Mouse (Mus musculus) frontal cortex, postnatal 25 days (tissue): ENCODE measurements around the gene Lenep.
A peak's percentile ranks its signal among the peaks of the same experiment; 100 is the strongest.

ENCODE experiments used
- DNase-seq, 2 experiments: peaks; one replicate each; pipeline ENCODE4 v3.0.0; 2022; ENCODE audit warnings: low spot score in 2 of 2

Gene Lenep

GRCm38 (mm10) chr3:89377831-89378230 lies 24.8 kb downstream of the Lenep start:
- no peak for DNase-seq

DNA sequence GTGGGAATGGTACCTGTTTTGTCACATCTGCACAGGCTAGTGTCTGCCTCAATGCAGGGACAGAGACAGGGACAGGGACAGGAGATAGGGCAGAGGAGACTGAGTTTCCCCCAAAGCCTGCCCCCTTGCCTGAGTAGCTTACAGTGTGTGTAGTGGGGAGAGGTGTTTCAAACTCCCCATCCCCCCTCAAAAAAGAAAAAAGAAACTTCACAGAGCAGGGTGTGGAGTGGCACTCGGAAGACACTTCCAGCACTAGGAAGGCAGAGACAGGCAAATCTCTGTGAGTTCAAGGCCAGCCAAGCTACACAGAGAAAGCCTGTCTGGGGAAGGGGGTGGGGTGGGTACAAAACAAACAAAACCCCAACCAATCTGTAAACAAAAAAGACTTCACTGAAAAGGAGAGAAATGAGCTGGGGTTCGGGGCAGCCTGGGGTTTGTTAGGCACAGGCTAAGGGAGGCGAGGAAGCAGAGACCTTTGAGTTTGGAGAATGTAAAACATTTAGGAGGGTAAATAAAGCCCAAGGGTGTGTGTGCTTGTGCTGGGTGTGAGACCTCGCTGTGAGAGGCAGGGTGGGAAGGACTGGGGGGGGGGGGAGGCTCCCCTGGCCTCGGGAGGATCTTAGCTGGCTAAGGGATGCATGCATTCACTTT lies 28.9 kb downstream of the Lenep start:
- no peak for DNase-seq

- DNase-seq = no peak
These were observed 35.3 kb downstream of the Lenep start for GRCm38 (mm10) chr3:89367338-89367737.

DNA sequence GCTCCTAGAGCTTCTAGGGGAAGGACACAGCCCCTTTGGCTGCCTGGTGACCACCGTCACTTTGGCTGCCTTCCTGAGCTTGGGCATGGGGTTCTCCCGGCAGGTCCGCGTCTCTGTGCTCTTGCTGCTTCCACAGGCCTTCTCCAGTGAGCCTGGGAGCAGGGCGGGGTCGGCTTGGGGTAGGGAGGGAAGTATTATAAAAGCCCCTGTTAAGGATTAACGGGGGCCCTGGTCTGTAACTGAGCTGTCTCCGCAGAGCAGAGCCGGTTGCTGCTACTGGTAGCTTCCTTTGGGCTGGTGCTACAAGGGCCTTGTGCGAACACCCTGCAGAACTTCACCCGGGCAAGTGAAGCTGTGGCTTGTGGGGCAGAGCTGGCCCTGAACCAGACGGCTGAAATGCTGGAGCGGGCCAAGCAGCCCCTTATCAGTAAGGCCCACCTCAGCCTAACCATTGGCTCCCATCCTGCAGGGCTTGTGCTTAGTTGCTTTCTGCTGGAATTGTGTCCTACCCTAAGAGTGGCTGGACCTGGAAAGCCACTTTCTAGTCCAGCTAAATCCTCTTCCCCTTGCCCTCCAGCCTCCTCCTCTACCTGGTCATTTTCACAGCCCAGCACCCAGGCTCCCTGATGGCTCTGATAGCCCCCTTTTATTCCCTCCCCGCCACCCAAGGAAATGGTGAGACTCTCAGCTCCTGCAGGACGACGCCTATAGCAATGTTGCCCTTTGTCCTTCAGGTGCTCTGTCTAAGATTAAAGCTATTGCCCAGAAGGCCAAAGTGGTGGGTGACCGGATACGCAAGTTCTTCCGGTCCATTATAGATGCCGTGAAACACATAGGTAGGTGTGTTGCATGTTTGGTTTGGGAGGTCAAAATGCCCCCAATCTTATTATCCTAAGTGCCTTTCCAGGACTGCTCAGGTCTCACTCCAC lies 36.8 kb downstream of the Lenep start:
- no peak for DNase-seq

DNA sequence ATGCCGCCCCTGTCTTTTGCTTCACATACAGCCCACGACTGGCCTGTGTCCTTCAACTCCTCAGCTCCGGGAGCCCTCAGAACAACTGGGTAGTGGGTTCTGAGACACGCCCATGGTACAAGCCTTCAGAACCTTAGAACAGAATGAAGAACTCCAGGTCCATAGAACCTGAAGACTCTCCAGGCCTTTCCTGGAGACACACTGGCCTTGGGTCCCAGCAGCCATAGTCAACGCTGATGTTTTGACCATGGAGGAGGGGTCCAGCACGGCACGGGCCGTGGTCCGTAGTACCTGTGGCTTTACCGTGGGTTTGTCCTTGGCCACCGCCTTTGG lies 37.5 kb downstream of the Lenep start, which contains the start of gene Dcst1:
Gene Dcst1, minus strand, starts transcription at position 101 of the 333 bp plus-strand sequence.
- DNase-seq = no peak

- no peak for DNase-seq
These were observed 38.0 kb downstream of the Lenep start for GRCm38 (mm10) chr3:89364631-89365030.

DNA sequence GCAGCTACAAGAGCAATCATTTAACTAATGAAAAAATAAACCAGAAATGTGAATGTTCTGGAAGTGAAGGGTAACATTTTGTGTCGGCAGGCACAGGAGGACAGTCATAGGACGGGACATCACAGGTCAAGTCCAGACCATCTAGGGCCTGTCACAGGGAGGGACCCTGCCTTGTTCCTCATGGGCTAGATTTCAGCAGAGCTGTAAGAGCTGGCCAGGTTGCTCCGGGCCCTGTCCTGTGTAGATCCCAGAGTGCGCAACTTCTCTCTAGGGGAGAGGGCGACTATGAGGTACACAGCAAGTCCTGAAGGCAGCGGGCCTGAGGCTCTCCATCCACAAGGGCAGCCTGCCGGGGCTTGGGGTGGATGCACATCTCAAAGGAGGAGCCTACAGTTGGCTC lies 40.9 kb downstream of the Lenep start, which contains the start of gene Dcst2:
Gene Dcst2, plus strand, starts transcription at position 301 of the 400 bp plus-strand sequence.
- no peak for DNase-seq

GRCm38 (mm10) chr3:89360237-89360636 lies 42.4 kb downstream of the Lenep start:
- no peak for DNase-seq

DNA sequence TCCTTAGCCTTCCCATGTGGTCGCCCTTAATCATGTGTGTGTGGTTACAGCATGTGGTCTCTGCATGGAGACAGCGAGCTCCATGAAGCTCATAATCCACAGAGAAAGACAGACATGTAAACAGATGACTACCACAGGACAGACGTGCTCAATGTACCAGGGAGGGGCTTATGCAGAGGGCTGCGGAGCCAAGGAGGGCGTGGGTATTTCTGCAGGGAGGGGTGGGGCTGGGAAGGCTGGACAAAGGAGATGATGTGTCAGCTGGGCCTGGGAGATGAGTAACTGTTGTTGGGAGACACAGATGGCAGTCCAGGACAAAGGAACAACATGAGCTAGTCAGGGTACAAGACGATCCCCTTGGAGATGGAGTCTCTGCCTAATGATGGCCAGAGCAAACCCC lies 43.0 kb downstream of the Lenep start:
- DNase-seq = no peak

DNA sequence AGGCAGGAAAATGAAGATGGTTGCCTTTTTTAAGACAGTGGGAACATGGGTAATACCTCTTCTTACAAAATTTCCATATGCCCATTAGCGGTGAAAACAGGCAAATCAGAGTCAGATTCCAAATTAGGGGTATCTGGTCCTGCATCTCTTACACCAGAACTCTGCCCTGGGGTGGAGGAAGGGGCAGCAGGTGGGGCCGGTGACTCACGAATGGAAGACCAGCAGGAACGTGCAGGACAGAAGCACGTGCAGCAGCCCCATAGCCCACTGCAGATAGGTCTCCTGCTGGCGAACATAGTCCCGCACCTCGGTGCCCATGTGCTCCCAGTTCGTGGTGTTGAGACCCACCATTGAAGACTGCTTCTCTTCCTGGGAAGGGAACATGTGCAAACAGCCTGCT lies 46.6 kb downstream of the Lenep start:
- DNase-seq = no peak

- DNase-seq = no peak
These were observed 47.1 kb downstream of the Lenep start for GRCm38 (mm10) chr3:89355512-89355902.

- peak; percentile 81 to 86 for DNase-seq
These were observed 47.6 kb downstream of the Lenep start for GRCm38 (mm10) chr3:89354816-89355511.

DNA sequence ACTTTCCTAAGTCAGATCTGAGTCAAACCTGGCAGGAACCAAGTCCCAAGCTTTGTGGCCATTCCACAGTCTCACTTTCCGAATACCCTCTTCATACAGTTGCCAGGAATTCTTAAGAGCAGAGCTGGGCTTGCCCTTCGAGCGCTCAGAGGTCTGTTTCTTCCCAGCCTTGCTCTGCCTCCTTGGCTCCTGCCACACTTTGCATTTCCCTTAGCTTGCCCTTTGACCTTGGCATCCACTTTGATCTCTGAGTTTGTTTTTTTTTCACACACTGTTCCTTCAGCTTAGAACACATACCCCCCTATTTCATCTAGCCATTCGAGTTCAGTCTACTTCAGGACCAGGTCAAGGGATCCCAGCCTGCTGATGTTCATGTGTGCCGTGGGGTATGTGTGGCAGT lies 51.3 kb downstream of the Lenep start:
- no peak for DNase-seq
